Mouse (Mus musculus) adrenal gland, postnatal 36 days (tissue): ENCODE data around the gene Uba5. TPM values are rescaled to one million over a fixed set of nuclear protein-coding genes. Genes with fewer than 3 reads are reported as not detected.
A peak's percentile ranks its signal among the peaks of the same experiment; 100 is the strongest.

ENCODE experiments used
- DNase-seq, 2 experiments: peaks; one replicate each; pipeline ENCODE4 v3.0.0; 2021; ENCODE audit warnings: mixed read lengths in 1 of 2
- long read RNA-seq, 2 experiments: library from polyadenylated mRNA; stranded (forward); transcript quantifications; one replicate each; pipeline ENCODE4 v2.0.0; 2021; ENCODE audit warnings: borderline sequencing depth in 2 of 2
- total RNA-seq, 2 experiments: library from RNA; stranded (reverse); gene quantifications; 2 replicates each; pipeline ENCODE4 v1.2.3; 2021

The Uba5 gene
- 10 to 100 TPM; 46.1 to 46.9 TPM for total RNA-seq
- long read RNA-seq, experiment 1, transcript Uba5-201 (12 exons, 2,404 nt) = major isoform, 91 of 101 reads
- long read RNA-seq, experiment 1, partial matches to known transcripts = 2 of 101 reads
- long read RNA-seq, experiment 1, other reads (novel, unspliced or antisense) = 8 of 101 reads
- long read RNA-seq, experiment 2, transcript Uba5-201 (12 exons, 2,404 nt) = major isoform, 18 of 18 reads
- long read RNA-seq, experiment 2, partial matches to known transcripts = 0 of 18 reads
- long read RNA-seq, experiment 2, other reads (novel, unspliced or antisense) = 0 of 18 reads

DNA sequence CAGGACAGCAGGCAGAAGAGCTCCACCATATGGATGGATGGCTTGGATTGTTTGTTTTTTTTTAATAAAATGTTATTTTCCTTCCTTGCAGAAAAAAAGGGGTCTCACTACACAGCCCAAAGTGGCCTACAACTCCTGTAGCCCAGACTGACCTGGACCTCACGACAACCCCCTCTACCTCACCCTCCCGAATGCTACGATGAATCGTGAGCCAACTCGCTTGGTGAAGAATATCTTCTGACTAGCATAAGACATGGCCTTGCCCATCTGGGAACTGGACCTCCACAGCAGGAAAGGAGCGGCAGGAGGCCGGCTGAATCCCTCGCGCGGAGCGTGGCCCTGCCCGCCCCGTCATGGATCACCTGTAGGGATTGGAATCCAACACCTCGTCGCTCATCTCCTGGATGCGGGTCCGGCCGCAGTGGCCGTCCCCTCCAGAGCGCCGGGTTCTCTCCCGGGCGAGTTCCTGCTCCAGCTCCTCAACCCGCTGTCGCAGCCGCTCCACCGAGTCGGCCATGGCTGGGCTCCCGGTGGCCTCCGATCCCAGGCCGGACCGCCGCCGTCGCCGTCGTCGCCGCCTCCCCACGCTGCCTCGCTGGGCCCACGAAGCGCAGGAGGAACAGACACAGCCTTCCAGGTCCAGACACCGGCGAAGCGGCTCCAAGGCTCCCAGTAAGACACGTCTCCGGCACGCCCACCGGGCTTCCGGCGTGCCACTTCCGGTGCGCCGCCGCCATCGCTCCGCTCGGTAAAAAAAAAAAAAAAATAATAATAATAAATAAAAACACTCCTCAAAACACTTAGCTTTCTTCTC, at the start of gene Uba5:
TSS of gene Uba5 (minus strand) at position 705 of the 814 bp plus-strand sequence.
- peak; percentile 79 to 86 for DNase-seq

DNA sequence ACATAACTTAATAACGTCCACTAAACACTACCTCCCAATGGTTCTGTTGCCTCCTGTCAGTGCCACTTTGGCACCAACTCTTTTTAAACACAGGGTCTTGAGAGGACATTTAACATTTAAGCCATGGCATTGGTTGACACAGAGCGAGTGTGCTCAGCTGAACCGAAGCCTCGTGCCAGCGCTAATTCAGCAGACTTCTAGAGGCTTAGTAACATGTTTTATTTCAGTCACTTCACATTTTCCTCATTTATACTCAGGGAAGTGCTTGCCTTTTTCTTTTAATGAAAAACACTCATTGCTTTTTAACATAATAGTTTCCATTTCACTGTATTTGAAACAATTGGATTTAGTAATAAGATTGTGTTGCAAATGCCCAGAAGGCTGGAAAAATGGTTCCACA, 46.2 kb upstream of the Uba5 start:
- no peak for DNase-seq

DNA sequence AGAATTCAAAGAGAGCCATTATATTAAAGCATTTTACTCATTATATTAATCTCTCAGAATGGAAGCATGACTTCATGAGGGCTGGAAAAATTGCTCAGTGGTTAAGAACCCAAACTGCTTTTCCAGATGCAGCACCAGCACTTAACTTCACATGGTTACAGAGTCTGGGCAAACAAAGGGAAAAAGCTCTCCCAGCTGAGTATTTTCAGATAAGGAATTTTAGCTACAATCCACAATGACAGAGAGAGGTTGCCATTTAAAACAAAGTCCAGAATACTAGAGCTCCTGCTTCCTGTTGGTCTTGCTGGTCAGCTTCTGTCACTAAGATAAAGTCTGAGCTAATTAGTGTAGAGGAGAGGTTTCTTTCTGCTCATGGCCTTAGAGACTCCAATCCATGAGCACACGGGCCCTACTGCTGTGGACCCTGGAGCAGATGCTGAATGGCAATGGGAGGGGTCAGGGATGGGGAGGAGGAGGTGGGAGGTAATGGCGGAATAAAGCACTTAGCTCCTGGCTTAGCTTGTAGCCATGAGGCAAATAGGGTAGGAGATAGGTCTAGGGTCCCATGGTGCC, 45.7 kb upstream of the Uba5 start:
- DNase-seq = no peak

DNA sequence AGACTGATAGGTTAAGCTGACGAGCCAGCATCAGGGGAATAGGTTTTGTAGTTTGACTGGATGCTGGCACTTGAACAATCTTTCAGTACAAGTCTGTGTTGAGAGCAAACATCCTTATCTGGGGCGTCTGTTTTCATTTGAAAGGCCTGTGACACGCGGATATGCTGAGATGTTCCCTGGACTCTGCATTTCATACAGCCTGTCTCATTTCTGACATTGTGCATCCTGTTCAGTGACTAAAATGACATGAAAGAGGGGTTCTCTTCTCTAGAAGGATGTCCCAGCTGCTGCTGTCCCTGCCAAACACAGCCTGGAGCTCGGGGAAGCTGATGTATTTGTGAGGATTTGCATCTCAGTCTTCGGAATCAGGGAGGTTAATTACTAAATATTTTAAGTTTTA, 44.5 kb upstream of the Uba5 start:
- DNase-seq = no peak

DNA sequence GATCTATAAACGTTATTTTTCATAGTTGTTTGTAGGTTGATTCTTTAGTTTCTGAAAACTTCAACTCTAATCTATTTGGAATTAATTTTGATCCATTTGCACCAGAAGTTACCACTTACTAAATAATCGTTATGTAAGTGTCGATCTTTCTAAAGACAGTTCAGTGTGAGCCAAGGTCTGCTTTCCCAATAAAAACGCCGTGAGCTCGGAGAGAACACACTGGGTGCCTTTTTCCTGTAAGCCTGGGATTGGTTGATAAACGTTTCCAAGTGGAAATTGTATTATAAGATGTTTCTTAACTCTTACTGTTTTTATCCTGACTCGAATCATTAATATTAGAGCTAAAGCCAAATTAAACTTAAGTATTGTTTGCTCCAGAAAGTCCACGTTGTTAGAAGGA, 44.0 kb upstream of the Uba5 start:
- DNase-seq = no peak

DNA sequence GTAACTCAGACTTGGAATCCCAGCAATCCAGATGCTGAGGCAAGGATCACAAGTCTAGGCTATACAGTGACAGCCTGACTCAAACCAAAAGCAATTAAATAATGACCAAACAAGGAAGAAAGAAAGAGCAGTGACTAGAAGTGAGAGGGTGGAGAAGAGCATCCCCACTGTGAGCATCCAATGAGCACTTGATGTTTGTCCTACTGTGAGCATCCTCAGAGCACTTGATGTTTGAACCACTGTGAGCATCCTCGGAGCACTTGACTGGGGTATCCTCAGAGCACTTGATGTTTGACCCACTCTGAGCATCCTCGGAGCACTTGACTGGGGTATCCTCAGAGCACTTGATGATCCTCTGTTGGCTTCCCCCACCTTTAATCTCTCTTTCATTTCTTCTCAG, 42.1 kb upstream of the Uba5 start:
- no peak for DNase-seq

DNA sequence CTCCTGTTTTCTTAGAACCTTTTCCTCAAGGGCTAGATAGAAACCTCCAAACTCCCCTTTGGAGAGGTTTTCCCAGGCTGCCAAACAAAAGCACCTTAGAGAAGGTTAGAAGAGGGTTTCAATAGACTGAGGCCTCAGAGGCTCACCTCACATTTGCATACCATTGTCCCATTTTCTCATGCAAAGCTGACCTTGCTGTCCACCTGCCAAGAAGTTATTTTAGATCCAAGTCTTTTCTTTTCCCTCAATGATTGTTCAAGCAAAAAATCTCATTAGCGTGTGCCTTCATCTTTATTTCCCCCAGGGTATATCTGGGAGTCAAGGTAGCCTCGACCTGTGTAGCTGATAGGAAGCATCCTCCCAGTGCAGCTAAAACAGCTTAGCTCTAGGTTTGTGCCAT, 40.0 kb upstream of the Uba5 start:
- DNase-seq = no peak

DNA sequence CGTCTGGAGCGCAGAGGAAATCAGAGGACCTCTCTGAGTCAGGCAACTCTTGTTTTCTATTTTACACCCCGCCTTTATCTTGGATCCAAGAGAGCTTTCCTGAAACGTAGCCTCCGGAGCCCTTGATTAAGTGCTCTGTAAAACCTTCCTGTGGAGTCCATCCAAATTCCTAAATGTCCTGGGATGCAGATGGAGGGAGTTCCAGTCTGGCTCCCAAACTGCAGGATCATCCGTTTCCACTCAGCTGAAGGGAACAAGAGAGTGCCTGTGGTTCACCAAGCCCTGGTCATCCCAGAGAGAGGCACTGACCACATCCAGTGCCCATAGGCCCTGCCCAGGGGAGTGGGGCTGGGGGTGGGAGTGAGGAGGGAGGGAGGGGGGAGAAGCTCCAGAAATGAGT, 39.4 kb upstream of the Uba5 start:
- DNase-seq = no peak

DNA sequence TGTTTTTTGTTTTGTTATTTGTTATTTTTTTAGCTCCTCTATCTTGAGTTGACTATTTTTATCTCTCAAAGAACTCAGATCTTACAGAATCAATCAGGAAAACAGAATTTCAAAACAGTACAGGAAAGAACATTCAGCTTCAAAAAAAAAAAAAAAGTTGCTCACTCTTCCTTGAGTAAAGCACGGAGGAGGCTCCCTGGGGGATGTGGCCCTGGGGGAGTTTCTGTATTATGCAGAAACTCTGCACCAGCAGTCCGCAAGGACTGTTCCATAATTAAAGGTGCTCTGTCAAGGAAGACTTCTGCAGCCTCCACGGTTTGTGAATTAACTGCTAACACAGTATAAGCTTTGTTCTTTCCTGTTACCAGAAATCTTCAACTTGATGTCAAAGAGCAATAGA, 38.5 kb upstream of the Uba5 start:
- DNase-seq = peak in 1 of 2 experiments; percentile 14

DNA sequence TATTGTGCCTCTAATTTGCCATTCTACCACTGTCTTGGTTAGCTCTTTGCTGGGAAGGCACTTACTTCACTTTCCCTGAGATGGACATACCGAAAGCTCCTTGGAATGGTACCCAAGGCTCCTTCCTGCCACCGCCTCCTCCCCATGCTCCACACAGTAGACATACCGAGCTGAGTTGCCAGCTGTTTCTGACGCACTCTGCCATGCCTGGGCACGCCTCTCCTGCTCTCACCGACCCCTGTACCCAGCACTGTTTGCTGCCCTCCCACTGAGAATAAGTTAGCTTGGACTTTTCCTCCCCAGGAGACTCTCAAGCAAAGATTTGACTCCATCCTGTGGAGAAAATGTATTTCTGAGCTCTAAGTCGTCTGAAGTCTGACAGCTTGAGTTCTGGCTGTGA, 37.9 kb upstream of the Uba5 start:
- no peak for DNase-seq

DNA sequence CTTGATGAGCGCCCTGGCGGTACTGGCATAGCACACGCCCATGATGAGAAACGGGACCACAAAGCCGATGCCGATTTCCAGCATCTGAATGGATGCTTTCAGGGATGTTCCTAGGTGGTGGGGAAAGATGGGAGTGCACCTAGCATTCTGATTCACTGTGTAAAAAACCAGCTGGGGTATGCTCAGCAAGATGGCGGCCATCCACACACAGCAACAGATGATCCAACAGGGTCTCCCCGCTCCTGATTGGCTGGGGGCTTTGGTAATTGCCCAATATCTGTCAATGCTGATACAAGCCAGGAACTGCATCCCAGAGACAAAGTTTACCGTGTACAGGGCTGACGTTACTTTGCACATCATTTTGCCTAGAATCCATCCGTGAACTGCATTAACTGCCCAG, 36.1 kb upstream of the Uba5 start:
- no peak for DNase-seq

DNA sequence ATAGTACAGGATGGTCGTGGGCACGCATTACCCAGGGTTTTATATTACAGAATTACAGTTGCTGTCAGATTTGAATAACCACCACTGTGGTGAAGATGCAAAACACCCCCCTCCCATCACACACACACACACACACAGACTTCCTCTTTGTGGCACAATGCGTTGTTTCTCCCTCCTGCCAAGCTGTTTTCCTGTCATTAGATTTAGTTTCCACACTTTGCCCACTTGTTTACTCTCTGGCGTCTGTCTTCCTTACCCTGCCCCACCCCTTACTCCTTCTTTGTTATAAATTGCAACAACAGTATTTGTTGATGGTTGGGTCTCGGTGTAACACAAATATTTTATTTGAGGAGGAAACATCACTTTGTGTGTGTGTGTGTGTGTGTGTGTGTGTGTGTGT, 35.3 kb upstream of the Uba5 start:
- DNase-seq = no peak

DNA sequence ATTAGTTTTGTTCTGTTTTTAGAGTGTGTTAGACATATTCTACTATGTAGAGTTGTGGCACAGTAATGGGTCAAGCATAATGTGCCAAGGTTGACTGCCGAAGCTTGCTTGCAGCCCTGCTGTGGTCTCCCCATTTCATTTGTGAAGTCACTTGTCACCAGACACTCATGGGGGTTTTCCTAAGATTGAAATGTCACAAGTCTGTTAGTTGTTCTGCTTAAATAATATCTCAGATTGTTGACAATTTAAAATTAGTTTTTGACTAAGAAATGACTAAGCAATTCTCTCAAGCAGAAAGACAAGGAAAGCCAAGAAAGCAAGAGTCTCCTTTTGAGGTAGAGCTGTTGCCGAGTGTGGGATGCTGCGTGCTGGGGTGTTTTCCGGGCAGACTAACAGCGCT, 30.0 kb upstream of the Uba5 start:
- no peak for DNase-seq

DNA sequence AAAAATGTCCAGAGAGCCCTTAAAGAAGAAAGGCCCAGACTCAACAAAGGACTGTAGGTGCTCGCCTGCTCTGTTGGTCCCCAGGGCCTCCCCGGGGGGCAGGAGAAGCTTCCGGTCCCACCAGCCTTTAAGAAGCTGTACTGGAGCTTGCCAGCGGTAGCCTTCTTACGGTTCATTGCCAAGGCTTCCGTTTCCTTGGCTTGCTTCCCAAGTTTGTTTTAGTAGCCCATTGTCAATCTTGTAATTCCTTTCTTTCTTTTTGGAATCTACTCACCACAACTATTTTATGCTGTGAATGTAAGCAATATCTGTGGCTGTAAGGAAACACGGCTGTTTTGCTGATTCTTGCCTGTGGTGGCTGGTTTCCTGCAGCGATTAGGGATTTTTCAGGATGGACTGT, 25.6 kb upstream of the Uba5 start:
- DNase-seq = peak in 1 of 2 experiments; percentile 18

DNA sequence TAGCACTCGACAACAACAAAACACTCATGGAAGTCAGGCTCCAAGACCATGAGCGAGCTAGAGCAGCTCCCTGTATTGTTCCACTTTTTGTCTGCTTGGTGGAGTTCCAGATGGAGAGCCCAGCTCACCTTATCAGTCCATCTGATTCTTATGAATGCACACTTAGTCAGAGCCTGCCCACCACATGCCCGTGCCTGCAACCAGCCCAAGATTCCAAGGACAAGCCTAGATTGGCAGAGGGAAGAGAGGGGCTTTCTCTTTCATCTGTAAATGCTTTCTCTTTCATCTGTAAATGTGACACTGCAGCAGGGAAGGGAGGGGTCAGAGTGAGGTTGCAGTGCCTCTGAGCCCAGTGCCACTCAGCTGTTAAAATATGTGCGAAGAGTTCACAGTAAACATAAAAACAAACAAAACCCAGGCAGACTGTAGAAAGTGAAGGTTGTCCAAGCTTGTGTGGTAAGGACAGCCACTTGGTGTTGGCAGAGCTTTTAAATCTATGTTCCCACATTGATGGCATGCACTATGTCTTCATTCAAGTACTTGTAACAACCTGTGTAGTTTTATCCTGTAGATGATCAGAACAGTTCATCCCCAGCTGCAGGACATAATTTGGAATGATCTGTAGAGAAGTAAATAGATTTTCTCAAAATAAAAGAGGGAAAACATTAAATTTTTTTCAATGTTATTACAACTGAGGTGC, 22.9 kb upstream of the Uba5 start:
- peak in 1 of 2 experiments; percentile 2 for DNase-seq

DNA sequence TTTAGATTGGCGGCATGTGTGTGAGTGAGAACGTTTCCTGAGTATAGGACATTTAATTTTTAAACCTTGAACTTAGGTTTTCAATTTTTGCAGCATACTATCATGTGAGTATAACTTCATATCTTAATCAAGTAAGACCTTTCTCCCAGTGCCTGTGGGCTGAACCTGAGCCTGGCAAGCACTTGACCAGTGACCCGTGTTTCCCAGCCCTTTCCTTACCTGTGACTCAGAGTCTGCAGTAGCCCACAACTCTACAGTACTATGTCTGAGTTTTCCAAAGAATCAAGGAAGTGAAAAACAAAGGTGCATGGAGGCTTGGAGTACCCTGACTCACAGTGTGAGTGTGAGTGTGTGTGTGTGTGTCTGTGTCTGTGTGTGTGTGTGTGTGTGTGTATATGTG, 17.1 kb upstream of the Uba5 start:
- no peak for DNase-seq

DNA sequence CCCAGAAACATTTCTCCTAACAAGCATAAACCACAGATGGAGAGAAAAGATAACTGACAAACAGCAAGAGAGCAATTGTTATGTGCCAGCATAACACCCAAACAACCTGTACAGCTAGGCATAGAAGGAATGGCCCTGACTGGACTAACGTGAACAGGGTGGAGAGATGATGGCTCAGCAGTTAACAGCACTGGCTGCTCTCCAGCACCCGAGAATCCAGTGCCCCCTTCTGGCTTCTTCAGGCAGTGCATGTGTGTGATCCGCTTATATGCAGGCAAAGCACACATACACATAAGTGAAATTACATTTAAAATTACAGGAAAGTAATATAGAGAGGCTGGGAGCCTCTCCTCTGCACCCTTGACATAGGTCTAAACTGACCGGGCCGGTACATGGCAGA, 16.4 kb upstream of the Uba5 start:
- peak; percentile 41 to 46 for DNase-seq

DNA sequence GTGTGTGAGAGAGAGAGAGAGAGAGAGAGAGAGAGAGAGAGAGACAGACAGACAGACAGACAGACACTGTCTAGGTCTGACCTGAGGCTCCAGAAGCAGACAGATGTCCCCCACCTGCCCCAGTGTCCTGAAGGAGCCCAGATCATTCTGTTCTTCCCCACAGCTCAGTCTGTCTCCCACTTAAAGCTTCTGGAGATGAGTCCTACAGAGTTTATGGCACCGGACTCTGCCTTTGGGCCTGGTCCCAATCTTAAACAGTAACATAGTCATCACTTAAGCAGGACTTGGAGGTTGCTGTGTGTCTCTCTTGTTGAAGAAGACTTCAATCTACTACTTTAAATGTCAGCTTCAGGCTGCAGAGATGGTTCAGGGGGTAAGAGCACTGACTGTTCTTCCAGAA, 15.8 kb upstream of the Uba5 start:
- DNase-seq = no peak

DNA sequence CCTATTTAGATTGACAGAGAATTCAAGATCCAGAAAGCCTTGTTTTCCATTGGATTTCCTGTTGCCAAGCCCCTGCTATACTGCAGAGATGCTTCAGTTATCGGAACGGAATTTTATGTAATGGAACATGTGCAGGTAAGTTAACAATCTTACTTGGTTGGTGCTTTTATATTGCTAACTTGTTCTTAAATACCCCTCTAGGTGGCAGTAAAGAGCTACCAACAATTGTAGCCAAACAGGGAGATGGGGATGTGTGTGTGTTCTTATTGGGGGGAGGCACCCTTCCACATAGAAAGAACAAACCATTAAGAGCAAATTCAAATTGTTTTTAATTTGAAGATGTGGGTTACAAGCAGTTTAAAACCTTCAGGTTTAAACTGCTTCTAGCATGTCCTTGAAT, 12.9 kb upstream of the Uba5 start:
- no peak for DNase-seq

DNA sequence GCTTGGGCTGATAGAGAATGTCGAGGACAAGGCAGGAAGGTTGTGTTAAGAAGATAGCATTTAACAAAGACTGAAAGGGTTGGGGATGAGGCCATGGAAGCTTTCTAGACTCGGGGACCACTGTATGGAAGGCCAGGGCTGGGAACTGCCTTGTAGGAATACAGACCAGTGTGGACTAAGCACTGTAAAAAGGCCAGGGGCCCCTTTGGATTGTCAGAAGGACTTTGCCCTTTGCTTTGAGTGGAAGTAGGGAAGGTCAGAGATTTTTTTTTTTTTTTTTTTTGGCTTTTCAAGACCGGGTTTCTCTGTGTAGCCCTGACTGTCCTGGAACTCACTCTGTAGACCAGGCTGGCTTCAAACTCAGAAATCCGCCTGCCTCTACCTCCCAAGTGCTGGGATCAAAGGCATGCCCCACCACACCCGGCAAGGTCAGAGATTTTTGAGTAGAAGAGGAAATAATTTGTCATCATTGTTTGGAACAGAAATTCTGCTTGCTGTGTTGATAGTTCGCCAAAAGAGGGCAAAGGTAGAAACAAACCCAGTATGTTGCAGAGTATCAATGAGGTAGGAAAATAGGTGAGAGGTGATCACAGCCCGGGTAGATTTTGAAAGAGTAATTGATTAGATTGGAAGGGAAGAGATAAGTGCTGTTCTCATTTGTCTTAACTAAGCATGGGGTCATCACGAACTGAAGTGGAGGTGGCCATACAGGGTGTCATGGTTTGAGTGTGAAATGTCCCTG, 8.1 kb upstream of the Uba5 start:
- no peak for DNase-seq

DNA sequence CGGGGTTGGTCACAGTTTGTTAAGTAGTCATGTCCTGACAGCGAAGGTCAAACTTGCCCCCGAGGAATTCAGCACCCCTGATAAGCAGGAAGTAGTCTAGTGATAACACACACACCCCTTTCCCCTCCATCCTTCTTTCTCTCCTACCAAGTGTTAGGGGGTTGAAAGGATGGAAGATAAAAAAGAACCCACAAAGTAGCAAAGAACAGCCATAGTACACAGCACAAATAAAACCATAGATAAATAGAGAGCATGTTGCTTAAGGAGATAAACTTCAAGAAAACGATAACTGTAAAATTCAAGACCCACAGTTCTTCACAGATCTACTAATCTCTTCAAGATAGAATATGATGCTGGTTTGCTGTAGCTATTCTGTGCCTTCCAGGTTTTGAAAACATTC, 7.3 kb upstream of the Uba5 start:
- no peak for DNase-seq

DNA sequence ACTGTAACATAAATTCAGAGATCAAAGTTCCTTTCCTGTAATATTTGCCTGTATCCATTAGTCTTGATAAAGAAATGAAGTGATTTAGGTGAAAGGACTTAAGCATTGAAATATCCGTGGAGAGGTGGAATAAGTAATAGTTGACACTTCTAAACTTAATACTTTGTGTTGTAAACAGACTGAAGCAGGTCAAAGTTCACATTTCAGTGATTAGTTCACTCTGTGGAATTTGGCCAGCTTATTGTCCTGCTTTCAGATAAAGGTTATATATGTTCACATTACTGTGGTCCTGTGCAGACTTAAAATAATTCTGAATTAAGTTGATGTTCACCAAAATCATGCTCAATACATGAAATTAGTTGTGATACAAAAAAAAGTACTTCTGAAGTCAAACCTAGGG, 1.6 kb upstream of the Uba5 start:
- DNase-seq = no peak
